Mouse (Mus musculus) neural tube, embryonic 12.5 days (tissue): ENCODE measurements around the gene 1600002K03Rik. TPM values are rescaled to one million over a fixed set of nuclear protein-coding genes. Genes with fewer than 3 reads are reported as not detected.
A peak's percentile ranks its signal among the peaks of the same experiment; 100 is the strongest.

Experiments
- ATAC-seq: fragments of 200-750 bp; cut with Nextera tagmentation; 2 replicates; pipeline ENCODE4 v1.8.0; 2017; ENCODE audit warnings: low read depth, mild to moderate bottlenecking, moderate TSS enrichment, moderate library complexity; ENCODE audit not compliant: low FRiP score
- H3K27ac ChIP-seq: fragments of 300-500 bp; sonication (generic); 2 replicates; pipeline ENCODE4 v1.5.1; 2016
- H3K27me3 ChIP-seq: fragments of 300-500 bp; sonication (generic); replicated peaks from 2 replicates; pipeline ENCODE4 v1.6.1; 2016; ENCODE audit warnings: mild to moderate bottlenecking
- H3K36me3 ChIP-seq: fragments of 300-500 bp; sonication (generic); 2 replicates; pipeline ENCODE4 v1.6.1; 2016; ENCODE audit warnings: mild to moderate bottlenecking
- H3K4me1 ChIP-seq: fragments of 300-500 bp; sonication (generic); 2 replicates; pipeline ENCODE4 v1.6.1; 2016
- H3K4me2 ChIP-seq: fragments of 300-500 bp; sonication (generic); replicated peaks from 2 replicates; pipeline ENCODE4 v1.6.1; 2016; ENCODE audit warnings: mild to moderate bottlenecking
- H3K4me3 ChIP-seq: fragments of 300-500 bp; sonication (generic); 2 replicates; pipeline ENCODE4 v1.5.1; 2016
- H3K9ac ChIP-seq: fragments of 300-500 bp; sonication (generic); 2 replicates; pipeline ENCODE4 v1.6.1; 2016; ENCODE audit warnings: mild to moderate bottlenecking
- H3K9me3 ChIP-seq: fragments of 300-500 bp; sonication (generic); 2 replicates; pipeline ENCODE4 v1.6.1; 2016; ENCODE audit warnings: mild to moderate bottlenecking
- WGBS: fragments of 180-500 bp; shearing (Covaris S2); methylation state at CpG from one replicate; pipeline ENCODE4 v1.1.7; 2016; 5-methylcytosine and 5-hydroxymethylcytosine counted together
- polyA plus RNA-seq: library from polyadenylated mRNA; unstranded; fragments of >200 nt; fragmentation: Nextera tagmentation; extraction: Ambion mirVana; gene quantifications from 2 replicates; pipeline ENCODE4 v1.2.1, GENCODE M21; 2016

The 1600002K03Rik gene
- polyA plus RNA-seq, 1 experiment from 2014 or later = 15.7 TPM

DNA sequence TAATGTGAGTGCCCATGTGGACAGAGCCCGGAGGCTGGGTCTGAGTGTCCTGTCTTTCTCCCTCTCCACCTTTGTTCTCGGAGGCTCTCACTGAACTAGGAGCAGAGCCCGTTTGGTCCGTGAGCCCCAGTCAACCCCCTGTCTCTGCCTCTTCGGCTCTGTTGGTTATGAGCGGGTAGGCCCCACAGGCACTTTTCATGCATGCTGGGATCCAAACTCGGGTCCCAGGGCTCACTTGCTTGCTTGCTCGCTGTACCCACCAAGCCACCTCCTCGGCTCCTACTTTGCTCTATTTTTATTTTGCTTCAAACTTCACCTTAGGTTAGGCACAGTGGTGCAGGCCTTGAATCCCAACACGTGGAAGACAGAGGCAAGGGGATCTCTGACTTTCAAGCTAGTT is 15.0 kb downstream of the 1600002K03Rik start:
- no peak overlapping the region for H3K4me3 ChIP-seq
- no peaks in the 10 kb centered on the region for H3K9me3 ChIP-seq
- no peak for ATAC-seq
- H3K4me2 ChIP-seq = no peak overlapping the region
- peaks cover 29% of the 10 kb centered on the region for H3K36me3 ChIP-seq
- no peak overlapping the region for H3K27ac ChIP-seq
- no peak overlapping the region for H3K9ac ChIP-seq
- H3K27me3 ChIP-seq = peaks cover 4% of the 10 kb centered on the region; the same call in 1 of the 2 replicates
- H3K4me1 ChIP-seq = peaks cover 23% of the 10 kb centered on the region
- WGBS = 89% methylated on average over 10 of the region's 10 CpGs

DNA sequence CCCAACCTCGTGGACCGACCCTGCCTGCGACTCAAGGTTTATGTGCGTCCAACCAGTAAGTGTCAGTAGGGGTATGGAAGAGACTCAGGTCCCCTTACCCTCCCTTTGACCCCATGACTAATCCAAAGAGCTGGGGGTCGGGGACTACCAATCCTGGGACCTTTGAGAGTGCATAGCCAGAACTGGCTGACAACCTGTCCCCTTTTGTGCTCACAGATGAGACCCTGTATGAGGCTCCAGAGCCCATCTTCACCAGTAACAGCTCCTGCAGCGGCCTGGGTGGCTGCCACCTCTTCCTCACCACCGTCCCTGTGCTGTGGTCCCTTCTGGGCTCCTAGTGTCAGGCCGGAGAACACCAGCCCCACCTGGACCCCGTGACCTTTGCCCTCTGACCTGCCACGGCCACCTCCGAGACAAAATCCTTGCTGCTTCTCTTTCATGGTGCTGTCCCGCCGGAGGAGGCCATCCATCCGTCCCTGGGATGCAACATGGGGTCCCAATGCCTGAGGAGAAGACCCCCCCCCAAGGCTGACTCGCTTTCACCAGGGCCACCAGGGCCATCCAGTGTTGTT is 15.8 kb downstream of the 1600002K03Rik start:
- Histone ChIP-seq H3K9me3 (no peaks in the 10 kb centered on the region), H3K27me3 (peaks cover 4% of the 10 kb centered on the region; the same call in 1 of the 2 replicates), H3K4me2 (no peak overlapping the region), H3K9ac (peak overlapping the region; percentile 17; the same call in 1 of the 2 replicates), H3K36me3 (peaks cover 27% of the 10 kb centered on the region), H3K4me3 (no peak overlapping the region), H3K27ac (no peak overlapping the region), H3K4me1 (peaks cover 23% of the 10 kb centered on the region)
- ATAC-seq = no peak
- 73% methylated on average over 15 of the region's 15 CpGs for WGBS

DNA sequence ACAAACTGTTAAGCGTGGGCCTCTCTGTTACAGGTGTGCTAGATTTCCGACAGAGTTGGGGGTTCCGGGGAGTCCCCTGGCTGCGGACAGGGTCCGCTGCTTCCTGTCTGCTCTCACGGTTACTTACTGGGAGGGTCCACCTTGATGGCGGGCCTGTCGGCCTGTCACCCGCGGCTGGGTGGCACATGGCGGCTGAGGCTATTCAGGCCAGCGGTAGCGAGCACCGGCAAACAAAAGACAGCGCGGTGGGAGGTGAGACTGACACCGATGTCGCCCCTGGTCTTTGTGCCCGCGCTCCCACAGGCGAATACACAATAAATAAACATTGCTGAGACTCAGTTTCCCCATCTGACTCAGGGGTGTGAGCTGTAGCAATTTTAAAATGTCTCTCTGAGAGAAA is 17.3 kb downstream of the 1600002K03Rik start:
- Histone ChIP-seq H3K27me3 (peaks cover 4% of the 10 kb centered on the region; the same call in 1 of the 2 replicates), H3K9ac (peak overlapping the region; percentile 72), H3K4me2 (peak overlapping the region; percentile 74), H3K4me3 (peak overlapping the region; percentile 36), H3K36me3 (peaks cover 27% of the 10 kb centered on the region), H3K27ac (peak overlapping the region; percentile 37; the same call in 1 of the 2 replicates), H3K4me1 (peaks cover 28% of the 10 kb centered on the region), H3K9me3 (no peaks in the 10 kb centered on the region)
- ATAC-seq = peak; percentile 46; the same call in 1 of the 2 replicates
- 1% methylated on average over 21 of the region's 21 CpGs for WGBS

DNA sequence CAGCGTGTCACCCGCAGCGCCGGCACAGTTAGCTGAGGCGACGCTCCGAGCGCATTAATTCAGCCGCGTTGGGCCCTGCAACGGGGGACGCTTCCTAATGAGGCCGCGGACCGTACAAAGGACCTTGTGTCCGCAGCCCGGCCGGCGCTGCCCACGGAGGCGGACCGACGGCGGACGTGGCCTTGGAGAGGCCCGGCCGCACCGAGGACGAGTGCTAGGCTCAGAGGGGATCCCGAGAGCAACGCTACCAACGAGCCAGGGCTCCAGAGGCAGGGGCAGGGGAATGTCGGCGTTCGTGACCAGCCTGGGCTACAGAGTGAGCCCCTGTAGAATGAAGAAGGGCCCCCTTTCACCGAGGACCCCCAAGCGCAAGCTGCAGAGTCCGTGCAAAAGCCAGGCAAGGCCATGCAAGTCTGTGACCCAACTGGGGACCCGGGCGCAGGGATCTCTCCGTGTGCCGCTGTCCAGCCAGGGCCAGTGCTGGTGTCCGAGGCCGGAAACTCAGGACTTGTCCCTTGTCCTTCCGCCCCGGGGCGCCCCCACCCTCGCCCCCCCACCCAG is 17.8 kb downstream of the 1600002K03Rik start:
- Histone ChIP-seq H3K27me3 (peaks cover 4% of the 10 kb centered on the region; the same call in 1 of the 2 replicates), H3K27ac (peak overlapping the region; percentile 48; the same call in 1 of the 2 replicates), H3K9ac (peak overlapping the region; percentile 72), H3K4me3 (peak overlapping the region; percentile 36), H3K36me3 (peaks cover 27% of the 10 kb centered on the region), H3K9me3 (no peaks in the 10 kb centered on the region), H3K4me1 (peaks cover 28% of the 10 kb centered on the region), H3K4me2 (peak overlapping the region; percentile 74)
- under 1% methylated on average over 48 of the region's 48 CpGs for WGBS
- ATAC-seq = peak; percentile 51

DNA sequence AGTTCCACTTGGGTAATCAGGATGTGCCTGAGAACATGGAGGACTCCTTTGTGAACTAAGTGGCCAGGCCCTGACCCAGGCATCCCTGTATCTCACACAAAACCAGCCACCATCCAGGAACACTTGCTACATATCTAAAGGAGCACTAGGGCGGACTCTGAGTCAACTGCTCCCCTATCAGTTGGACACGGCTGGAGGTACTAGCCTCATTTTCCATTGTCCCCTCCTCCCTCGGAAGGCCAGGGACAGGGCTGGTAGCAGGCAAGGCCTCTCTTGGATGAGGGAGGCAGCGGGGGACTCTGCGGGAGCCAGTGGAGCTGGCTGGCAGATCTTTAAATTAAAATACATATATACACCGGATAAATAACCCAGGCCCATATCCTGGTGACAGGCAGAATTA is 21.2 kb downstream of the 1600002K03Rik start:
- Histone ChIP-seq H3K27ac (no peak overlapping the region), H3K9me3 (no peaks in the 10 kb centered on the region), H3K9ac (0 out of 2 replicates have a peak overlapping the region, but pooled peaks have one; percentile 35), H3K27me3 (peaks cover 7% of the 10 kb centered on the region; the same call in 1 of the 2 replicates), H3K36me3 (peaks cover 3% of the 10 kb centered on the region), H3K4me2 (no peak overlapping the region), H3K4me1 (peaks cover 26% of the 10 kb centered on the region), H3K4me3 (no peak overlapping the region)
- WGBS = 79% methylated on average over 6 of the region's 6 CpGs
- no peak for ATAC-seq

DNA sequence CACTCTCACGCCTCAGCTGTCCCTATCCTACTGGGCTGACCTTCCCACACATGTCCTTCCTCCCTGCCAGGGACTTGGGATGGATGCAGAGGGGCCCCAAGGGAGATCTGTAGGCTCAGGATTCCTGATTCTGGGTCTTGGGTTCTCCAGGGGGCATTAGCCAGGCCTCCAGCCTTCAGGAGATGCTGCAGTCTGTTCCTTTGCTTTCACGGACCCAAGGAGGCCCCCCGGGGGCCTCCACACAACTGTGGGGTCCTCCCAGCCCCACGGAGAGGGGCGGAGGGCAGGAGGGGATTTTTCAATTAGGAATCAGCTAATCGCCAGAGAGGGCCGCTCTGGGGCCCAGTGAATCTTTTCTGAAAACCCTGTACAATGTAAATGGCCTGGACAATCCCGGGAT is 21.7 kb downstream of the 1600002K03Rik start:
- H3K27me3 ChIP-seq = 0 out of 2 replicates have a peak, but pooled peaks cover 4% of the 10 kb centered on the region
- WGBS = 59% methylated on average over 8 of the region's 8 CpGs
- no peaks in the 10 kb centered on the region for H3K36me3 ChIP-seq
- no peak overlapping the region for H3K4me3 ChIP-seq
- no peak overlapping the region for H3K4me2 ChIP-seq
- ATAC-seq = no peak
- no peaks in the 10 kb centered on the region for H3K9me3 ChIP-seq
- H3K27ac ChIP-seq = no peak overlapping the region
- 0 out of 2 replicates have a peak overlapping the region, but pooled peaks have one; percentile 35 for H3K9ac ChIP-seq
- H3K4me1 ChIP-seq = peaks cover 23% of the 10 kb centered on the region

DNA sequence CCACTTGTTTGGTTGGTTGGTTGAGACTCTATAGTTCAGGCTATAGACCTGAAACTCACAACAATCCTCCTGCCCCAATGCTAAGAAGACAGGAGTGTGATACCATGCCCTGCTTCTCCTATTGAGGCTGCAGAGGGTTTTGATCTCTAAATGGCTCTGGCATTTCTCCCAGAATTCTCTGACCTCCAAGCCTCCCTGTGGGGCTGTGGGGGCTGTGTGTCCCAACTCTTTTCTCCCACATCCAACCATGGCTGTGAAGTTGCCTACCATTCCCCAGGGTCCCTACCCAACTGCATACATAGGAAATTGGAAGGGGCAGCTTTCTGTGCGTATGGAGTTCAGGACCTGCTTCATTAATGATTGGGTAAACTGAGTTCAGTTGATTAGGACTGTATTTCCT is 23.4 kb downstream of the 1600002K03Rik start:
- H3K4me1 ChIP-seq = peaks cover 9% of the 10 kb centered on the region; the same call in 1 of the 2 replicates
- no peak overlapping the region for H3K9ac ChIP-seq
- H3K27ac ChIP-seq = no peak overlapping the region
- no peak overlapping the region for H3K4me2 ChIP-seq
- 0 out of 2 replicates have a peak, but pooled peaks cover 4% of the 10 kb centered on the region for H3K27me3 ChIP-seq
- H3K9me3 ChIP-seq = no peaks in the 10 kb centered on the region
- 91% methylated on average over 1 of the region's 1 CpGs for WGBS
- ATAC-seq = no peak
- H3K4me3 ChIP-seq = no peak overlapping the region
- H3K36me3 ChIP-seq = no peaks in the 10 kb centered on the region

DNA sequence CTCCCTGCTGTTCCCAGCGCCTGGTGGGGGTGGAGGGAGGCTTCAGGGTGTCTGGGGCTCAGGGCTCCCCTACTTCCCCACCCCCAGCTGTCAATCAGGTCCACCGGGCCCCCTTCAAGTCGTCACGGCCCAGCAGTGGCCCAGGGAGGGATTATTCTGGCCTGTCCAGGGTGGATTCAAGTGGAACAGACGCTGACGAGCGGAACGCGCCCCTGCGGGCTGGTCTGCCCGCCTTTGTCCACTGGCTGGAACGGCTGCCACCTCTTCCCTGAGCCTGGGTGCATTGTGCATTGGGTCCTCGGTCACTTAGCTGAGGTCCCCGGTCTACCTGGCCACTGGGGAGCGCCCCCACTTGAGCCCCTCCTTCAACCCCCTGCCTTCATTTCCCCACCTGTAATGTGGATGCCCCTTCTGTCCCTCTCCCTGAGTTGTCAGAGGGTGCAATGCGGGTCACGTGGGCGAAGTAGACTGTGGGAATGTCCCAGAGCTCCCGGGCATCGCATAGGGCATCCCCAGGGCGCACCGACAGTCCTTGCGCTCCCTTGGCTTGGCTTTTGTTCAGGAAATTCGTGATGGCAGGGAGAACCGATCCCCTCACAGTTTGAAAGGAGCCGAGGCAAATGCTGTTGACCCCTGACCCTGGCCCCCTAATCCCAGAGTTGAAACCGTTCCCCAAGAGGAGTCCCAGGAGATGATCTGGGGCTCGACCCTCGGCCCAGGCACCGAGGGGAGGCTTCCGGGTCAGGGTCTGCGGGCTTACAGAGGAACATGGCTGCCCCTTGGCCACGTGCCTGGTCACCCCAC is 24.2 kb downstream of the 1600002K03Rik start:
- H3K9ac ChIP-seq = no peak overlapping the region
- ATAC-seq = no peak

DNA sequence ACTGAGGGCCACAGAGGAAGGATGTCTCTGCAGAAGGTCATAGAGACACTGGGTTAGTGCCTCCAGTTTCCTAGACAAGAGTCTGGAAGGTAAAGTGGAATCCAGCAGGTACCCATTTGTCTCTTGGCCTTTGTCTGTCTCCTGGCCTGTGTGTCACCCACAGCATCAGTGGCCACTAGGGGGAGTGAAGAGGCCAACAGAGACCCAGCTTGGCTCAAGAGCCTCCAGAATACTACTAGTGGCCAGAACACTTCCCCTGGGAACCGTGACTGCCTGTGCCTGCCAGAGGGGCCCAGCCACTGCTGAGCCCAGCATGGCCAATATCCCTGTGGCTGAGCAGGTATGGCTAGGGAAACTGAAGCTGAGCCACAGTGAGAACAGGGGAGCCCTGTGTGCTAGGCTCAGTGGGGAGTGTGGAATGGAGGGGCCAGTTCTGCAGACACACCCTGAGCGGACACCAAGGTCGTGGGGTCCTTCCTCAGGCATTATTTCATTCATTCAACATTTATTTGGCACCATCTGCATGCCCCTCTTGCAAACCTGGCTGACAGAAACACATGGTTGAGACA is 26.8 kb downstream of the 1600002K03Rik start:
- no peak overlapping the region for H3K4me3 ChIP-seq
- H3K4me1 ChIP-seq = peaks cover 11% of the 10 kb centered on the region
- peak; percentile 73 for ATAC-seq
- H3K27me3 ChIP-seq = 0 out of 2 replicates have a peak, but pooled peaks cover 4% of the 10 kb centered on the region
- H3K4me2 ChIP-seq = no peak overlapping the region
- H3K27ac ChIP-seq = no peak overlapping the region
- H3K9ac ChIP-seq = no peak overlapping the region
- no peaks in the 10 kb centered on the region for H3K36me3 ChIP-seq
- 56% methylated on average over 3 of the region's 3 CpGs for WGBS
- no peaks in the 10 kb centered on the region for H3K9me3 ChIP-seq

More for the DNA sequence above, 24.2 kb downstream of the 1600002K03Rik start:
- Histone ChIP-seq H3K4me3 (no peak overlapping the region), H3K36me3 (no peaks in the 10 kb centered on the region), H3K27me3 (0 out of 2 replicates have a peak, but pooled peaks cover 4% of the 10 kb centered on the region), H3K4me1 (peaks cover 9% of the 10 kb centered on the region; the same call in 1 of the 2 replicates), H3K9me3 (no peaks in the 10 kb centered on the region), H3K4me2 (no peak overlapping the region), H3K27ac (no peak overlapping the region)
- WGBS = 67% methylated on average over 33 of the region's 33 CpGs

DNA sequence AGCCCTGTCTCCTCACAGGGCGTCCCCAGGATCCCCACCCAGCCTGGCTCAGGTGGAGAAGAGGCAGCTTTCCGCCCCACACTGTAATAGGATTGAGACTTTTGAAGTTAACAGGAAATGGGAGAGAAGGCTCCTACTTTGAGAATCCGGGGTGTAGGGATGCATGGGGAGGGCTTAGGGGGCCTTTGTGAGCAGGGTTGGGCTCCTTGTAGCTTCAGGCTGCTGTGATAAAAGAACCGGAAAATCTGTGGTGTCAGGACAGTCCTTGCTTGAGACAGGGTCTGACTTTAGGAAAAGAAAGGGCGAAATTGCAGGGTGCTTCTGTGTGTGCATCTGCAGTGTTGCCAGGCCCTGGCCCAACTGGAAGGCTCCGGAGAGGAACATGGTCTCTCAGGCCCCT is 27.7 kb downstream of the 1600002K03Rik start:
- H3K27ac ChIP-seq = no peak overlapping the region
- no peaks in the 10 kb centered on the region for H3K36me3 ChIP-seq
- no peak overlapping the region for H3K4me2 ChIP-seq
- 76% methylated on average over 6 of the region's 6 CpGs for WGBS
- no peak overlapping the region for H3K9ac ChIP-seq
- no peak for ATAC-seq
- no peak overlapping the region for H3K4me3 ChIP-seq
- peaks cover 10% of the 10 kb centered on the region for H3K4me1 ChIP-seq
- H3K27me3 ChIP-seq = 0 out of 2 replicates have a peak, but pooled peaks cover 4% of the 10 kb centered on the region
- H3K9me3 ChIP-seq = no peaks in the 10 kb centered on the region

DNA sequence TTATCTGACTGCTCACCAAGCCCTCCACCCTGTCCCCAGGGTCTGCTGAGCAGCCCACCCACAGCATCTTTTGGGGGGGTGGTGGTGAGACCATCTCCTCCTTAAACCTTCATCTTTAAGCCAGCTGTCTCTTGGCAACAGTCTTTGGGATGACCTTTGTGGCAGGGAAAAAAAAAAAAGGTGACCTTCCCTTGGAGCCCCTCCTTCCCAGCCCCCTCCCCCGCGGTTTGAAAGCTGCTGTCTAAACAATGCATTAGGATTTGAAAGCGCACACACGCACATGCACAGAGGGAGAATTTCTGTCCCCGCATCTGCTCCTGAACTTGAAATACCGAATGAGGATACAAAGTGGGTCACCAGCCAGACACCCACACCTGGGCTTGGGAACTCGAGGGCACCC is 31.3 kb downstream of the 1600002K03Rik start:
- Histone ChIP-seq H3K36me3 (no peaks in the 10 kb centered on the region), H3K9me3 (no peaks in the 10 kb centered on the region), H3K4me3 (no peak overlapping the region), H3K9ac (no peak overlapping the region), H3K4me2 (no peak overlapping the region), H3K27ac (no peak overlapping the region), H3K4me1 (peaks cover 18% of the 10 kb centered on the region), H3K27me3 (no peaks in the 10 kb centered on the region)
- 22% methylated on average over 7 of the region's 7 CpGs for WGBS
- no peak for ATAC-seq

DNA sequence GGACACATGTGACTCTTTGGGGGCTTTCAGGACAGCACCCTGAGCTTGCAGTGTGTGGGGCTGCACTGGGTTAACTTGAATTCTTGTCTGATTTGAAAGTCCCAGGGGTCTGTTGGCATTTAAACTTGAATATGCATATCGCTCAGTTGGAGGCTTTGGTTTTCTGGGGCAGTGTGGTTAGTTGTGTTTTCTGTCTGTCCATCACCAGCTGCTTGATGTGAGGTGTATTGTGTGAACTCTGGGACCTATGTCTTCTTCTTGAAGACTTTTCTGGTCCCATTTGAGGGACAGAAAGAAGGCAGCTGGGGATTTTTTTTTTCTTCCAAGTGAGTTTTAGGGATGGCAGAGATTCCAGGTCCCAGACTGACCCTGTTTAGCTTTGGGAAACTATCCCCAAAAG is 34.5 kb downstream of the 1600002K03Rik start:
- 61% methylated on average over 1 of the region's 1 CpGs for WGBS
- Histone ChIP-seq H3K4me2 (no peak overlapping the region), H3K9me3 (no peaks in the 10 kb centered on the region), H3K36me3 (no peaks in the 10 kb centered on the region), H3K4me3 (no peak overlapping the region), H3K9ac (no peak overlapping the region), H3K27me3 (no peaks in the 10 kb centered on the region), H3K4me1 (peaks cover 22% of the 10 kb centered on the region), H3K27ac (no peak overlapping the region)
- no peak for ATAC-seq
